Mouse (Mus musculus) kidney, adult 2 months (tissue): ENCODE measurements around the gene Ifnar1.

Experiments used
- CTCF ChIP-seq: fragments of 200-500 bp; conservative IDR thresholded peaks from 2 replicates; pipeline ENCODE4 v1.5.1; 2011; ENCODE audit warnings: low read depth, mild to moderate bottlenecking, control low read depth, low read length, moderate library complexity, mixed read lengths; ENCODE audit not compliant: insufficient read depth, insufficient read length
- POLR2A ChIP-seq: fragments of 200-500 bp; IDR thresholded peaks from one replicate; pipeline ENCODE4 v1.6.1; 2011; ENCODE audit warnings: low read depth, low read length, control low read depth

GRCm38 (mm10) chr16:91505116-91505601 is 20.1 kb downstream of the Ifnar1 start:
- TF ChIP-seq CTCF = no peak
- TF ChIP-seq POLR2A = no peak
